Mouse (Mus musculus) testis, postnatal 10 days (tissue): ENCODE measurements around the gene Actrt3.

Experiments
- DNase-seq: peaks from one replicate; pipeline ENCODE4 v3.0.0; 2021; ENCODE audit warnings: low spot score

Gene Actrt3

GRCm38 (mm10) chr3:30599711-30600545 lies at the start of gene Actrt3:
Gene Actrt3, minus strand, starts transcription at chr3:30599939.
- no peak for DNase-seq

- no peak for DNase-seq
Observed at GRCm38 (mm10) chr3:30648466-30648865, 48.7 kb upstream of the Actrt3 start.

- peak; percentile 64 for DNase-seq
Observed at GRCm38 (mm10) chr3:30647440-30648090, 47.8 kb upstream of the Actrt3 start, which contains the start of gene Lrrc34. Gene Lrrc34, minus strand, starts transcription at chr3:30647869.

- no peak for DNase-seq
Observed at GRCm38 (mm10) chr3:30646761-30647160, 47.0 kb upstream of the Actrt3 start.

DNA sequence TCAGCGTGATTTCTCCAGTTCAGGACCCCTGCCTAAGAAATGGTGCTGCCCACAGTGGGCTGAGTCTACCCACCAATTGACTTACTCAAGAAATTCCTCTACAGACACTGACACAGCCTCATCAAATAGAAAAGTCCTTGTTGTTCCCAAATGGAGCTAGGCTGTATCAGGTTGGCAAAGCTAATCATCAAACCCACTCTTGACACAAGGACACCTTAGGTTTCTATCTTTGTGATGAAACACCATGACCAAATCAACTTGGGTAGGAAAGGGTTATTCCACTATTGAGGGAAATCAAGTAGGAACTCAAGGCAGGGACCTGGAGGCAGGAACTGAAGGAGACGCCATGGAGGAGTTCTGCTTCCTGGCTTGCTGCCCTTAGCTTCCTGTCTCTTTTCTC lies 44.5 kb upstream of the Actrt3 start, which contains the start of gene Lrriq4:
Gene Lrriq4 (plus strand): TSS at position 301 of the 400 bp plus-strand sequence.
- DNase-seq: no peak

GRCm38 (mm10) chr3:30635629-30636028 lies 35.9 kb upstream of the Actrt3 start:
- DNase-seq: peak; percentile 57

DNA sequence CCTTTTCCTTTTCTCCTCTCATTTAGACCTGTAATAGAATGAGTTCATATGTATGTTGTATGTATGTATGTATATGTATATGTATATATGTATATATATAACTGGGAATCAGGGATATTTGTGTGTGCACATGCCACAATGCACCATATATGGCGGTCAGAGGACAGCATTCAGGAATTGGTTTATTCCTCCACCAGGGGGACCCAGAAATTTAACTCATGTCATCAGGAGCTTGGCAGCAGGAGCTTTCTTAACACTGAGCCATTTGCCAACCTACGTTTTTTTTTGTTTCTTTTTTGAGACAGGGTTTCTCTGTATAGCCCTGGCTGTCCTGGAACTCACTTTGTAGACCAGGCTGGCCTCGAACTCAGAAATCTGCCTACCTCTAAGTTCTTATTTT lies 33.9 kb upstream of the Actrt3 start:
- no peak for DNase-seq

DNA sequence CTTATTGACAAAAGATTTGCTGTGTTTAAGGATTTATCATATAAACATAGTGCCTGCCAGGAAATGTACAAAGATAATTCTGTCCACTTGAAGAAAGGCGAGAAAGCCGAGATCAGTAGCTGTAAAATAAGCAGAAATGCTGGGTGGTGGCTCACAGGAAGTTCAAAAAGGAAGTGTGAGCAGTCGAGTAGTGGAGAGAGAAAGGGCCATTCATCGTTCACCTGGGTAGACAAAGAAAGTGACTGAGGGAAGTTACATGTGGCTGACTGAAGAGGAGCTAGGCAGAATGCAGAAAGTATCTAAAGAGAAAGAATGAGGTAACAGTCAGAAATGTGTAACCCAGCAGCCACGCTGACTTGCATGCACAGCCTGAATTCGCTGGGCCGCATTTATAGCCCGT lies 20.4 kb upstream of the Actrt3 start:
- DNase-seq: no peak

- DNase-seq: no peak
Observed at GRCm38 (mm10) chr3:30610930-30611329, 11.2 kb upstream of the Actrt3 start.

DNA sequence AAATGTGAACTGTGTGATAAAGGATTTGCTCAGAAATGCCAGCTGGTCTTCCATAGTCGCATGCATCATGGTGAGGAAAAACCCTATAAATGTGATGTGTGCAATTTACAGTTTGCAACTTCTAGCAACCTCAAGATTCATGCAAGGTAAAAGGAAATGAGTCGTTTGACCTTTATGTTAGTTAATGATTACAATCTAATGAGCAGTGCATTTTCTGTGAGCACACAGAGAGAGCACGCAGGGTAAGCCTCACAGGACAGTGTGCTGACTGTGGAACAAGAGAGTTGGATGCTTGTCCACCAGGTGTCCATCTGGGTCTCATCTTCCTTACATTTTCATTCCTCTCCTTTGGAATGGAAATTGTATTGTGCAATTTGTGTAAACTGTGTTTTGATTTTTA lies 9.3 kb upstream of the Actrt3 start:
- no peak for DNase-seq

GRCm38 (mm10) chr3:30603256-30603655 lies 3.5 kb upstream of the Actrt3 start:
- no peak for DNase-seq

DNA sequence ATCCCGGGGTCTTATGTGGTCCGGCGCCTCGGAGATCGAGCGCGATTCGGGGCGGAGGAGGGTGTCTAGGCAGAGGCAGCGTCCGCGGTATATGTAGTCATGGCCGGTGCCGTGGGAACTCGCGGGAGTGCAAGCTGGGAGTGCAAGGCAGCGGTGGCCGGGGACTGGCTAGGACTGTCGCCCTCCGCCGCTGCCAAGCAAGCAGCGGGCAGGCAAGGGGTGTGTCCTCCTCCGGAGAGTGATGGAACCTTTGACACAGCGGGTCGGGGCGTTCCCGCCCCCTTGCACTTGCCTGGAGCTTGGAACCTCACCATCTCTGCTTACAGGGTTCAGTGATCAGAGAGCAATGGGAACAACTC lies 3.0 kb upstream of the Actrt3 start:
- DNase-seq: peak; percentile 78

DNA sequence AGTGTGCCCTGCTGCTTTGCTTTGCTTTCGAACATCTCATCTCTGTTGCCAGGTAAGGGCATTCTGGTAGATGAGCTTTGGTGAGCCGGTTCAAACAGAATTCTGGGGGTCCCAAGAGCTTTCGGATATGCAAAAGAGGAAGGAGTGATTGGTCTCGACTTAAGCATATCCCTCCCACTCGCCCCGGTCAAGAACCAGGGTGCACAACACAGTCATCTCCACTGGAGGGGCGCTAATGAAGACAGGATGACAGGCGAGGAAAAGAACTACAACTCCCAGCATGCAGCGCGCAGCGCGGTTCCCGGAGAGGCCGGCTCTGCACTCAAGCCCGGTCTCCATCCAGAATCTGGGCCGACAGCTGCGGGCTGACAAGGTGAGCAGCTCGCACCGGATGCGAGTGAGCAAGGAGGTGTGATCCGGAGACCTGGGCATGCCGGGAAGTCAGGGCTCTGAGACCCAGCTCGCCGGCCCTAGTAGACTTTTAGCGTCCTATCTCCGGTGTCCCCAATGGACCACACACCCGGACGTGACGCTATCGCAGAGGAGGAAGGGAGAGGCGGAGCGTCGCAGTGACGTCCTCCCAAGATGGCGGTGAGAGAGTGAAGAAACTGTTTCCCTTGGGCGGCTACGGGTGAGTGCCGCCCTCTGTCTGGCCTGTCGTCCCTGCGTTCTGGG lies 2.5 kb upstream of the Actrt3 start, which contains the start of gene Mynn:
Gene Mynn (plus strand): TSS at position 1 of the 675 bp plus-strand sequence.
- DNase-seq: peak; percentile 97

DNA sequence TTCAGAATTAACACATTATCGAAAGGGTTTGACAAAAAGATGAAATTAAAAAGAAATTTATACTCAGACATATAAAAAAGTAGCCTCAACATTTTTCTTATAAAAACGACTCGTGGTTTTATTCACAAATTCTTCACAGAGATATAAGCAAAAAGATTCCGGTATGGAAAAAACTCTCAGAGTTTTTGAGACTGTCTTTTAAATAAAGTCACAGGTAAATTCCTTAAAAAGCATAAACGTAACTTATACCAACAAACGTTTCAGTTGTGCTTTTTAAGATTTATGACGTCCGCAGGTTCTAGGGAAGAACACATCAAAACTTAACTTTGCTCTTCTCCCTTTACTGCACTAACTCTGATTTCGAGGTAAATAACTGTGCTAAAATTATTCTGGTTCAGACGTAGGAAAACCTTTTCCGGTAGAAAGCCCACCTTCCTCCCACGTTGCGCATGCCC lies 1.9 kb upstream of the Actrt3 start:
- no peak for DNase-seq

DNA sequence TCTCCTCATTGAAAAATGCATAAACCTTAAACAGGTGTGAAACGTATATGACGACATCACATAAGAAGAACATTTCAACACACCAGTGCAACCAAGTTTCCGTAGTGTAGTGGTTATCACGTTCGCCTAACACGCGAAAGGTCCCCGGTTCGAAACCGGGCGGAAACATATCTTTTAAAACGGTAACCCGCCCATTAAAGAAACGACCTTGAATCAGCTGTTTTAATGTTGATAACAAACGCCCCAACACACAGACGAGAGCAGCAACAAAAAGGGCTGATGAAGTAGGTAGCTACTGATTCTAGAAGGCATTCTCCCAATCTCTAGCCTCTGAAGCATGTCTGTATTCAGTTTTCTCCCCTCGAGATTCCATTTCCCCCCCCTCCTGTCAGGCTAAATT lies 1.4 kb upstream of the Actrt3 start:
- peak; percentile 78 for DNase-seq

DNA sequence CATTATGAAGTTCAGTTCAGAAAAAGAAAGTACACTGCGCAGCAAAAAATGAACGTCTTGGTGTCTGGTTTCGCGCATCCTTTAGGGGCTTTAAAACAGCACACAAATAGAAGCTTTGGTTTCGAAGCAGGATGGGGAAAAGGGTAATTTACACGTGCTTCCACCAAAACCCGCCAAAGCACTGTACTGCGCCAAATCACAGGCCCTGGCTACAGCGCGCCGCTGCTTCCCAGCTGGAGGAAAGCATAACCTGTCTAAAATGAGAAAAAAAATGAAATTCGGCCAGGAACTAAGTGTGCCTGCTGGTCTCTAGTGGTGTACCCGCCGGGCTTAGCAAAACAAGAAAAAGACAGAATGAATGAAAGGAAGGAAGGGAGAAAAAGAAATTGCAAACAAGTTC lies 978 bp upstream of the Actrt3 start:
- peak; percentile 51 for DNase-seq

DNA sequence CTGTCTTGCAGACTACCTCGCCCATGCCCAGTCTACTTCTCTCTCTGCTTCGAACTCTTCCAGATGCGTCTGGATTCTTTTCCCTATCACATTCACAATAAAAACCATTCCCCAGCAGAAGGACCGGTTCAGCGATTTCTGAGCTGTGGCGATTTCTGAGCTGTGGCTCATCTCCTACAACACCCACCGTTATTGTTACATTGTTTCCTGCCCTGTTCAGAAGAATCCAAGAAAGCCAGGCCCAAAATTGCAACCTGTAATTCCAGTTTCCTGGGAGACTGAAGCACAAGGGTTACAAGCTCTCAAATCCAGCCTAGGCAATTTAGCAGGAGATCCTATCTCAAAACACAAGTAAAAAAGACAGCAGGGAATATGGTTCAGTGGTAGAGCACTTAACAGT lies 2.5 kb downstream of the Actrt3 start:
- DNase-seq: no peak

DNA sequence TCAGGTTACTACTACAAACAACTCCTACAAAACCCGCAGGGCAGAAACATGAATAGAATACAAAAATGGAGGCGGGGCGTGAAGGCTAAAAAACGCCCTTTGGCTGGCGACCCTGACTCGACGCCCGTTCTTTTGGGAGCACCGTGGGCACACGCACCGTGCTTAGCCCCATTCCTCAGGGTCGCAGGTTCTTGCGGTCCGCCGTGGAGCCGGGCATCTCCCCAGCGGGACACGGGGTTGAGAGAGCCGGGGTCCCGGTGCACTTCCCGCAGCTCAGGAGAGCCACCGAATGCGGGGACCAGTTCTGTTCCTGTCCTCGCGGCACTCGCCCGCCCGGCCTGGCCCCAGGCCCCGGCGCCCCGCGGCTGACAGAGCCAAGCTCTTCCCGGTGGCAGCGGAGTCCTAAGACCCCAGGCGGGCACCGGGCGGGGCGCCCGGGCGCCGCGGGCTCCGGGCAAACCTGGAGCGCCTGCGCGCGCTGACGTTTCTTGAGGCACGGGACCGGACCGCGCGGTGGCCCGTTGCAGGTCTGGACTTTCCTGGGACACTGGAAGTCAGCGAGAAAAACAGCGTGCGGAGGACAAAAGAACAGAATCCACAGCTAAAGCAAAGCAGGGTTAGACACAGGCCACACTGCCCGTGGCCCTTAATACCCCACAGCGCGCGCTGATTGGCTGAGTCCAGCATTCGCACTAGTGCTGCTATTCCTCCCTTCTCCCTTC lies 4.5 kb downstream of the Actrt3 start:
- peak; percentile 61 for DNase-seq

GRCm38 (mm10) chr3:30593719-30594485 lies 5.8 kb downstream of the Actrt3 start:
- no peak for DNase-seq

GRCm38 (mm10) chr3:30592418-30592853 lies 7.3 kb downstream of the Actrt3 start:
- DNase-seq: no peak

GRCm38 (mm10) chr3:30588865-30589264 lies 10.9 kb downstream of the Actrt3 start:
- DNase-seq: no peak
